Mouse (Mus musculus): ENCODE measurements around the gene Slc31a1. TPM values are rescaled to one million over a fixed set of nuclear protein-coding genes. Genes with fewer than 3 reads are reported as not detected.

Gene Slc31a1
- total RNA-seq, 2 experiments from 2014 or later, result 13.0 to 14.4 TPM

DNA sequence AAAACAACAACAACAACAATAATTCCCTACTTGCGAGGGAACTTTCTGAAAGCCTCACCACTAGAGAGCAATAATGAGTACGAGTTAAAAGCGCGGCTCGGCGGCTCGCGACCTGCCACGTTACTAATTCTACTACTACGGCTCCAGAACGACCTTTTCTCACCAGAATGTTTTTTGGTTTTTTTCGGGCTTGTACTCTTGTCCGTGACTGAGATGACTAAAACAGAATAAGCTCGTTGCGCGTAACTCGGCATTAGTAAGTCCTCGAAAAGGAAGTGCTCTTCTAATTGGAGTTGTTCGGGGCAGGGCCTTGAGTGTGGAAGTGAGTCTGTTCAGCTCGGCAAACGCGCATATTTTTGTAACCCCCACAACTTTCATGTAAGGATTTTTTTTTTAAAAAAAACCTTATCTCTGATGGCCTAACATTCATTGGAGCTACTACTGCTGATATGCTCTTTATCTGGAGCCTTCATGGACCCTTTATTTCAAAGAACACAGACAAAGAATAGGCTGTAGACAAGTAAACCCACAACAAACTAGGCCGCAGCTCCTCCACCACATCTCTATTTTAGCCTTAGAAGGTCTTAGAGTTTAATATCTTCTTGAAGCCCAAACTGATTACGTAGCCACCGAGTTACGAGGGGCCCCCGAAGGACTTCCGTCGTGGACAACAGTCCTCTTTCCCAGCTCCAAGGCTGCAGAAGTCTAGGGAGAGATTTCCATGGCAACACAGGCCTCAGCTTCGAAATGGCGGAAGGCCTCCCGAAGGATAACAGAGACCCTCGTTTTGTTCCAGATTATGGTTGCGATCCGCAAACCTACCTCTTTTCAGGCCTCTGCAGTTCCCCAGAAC, 47.4 kb downstream of the Slc31a1 start:
- peak; percentile 40 to 41 for DNase-seq

DNA sequence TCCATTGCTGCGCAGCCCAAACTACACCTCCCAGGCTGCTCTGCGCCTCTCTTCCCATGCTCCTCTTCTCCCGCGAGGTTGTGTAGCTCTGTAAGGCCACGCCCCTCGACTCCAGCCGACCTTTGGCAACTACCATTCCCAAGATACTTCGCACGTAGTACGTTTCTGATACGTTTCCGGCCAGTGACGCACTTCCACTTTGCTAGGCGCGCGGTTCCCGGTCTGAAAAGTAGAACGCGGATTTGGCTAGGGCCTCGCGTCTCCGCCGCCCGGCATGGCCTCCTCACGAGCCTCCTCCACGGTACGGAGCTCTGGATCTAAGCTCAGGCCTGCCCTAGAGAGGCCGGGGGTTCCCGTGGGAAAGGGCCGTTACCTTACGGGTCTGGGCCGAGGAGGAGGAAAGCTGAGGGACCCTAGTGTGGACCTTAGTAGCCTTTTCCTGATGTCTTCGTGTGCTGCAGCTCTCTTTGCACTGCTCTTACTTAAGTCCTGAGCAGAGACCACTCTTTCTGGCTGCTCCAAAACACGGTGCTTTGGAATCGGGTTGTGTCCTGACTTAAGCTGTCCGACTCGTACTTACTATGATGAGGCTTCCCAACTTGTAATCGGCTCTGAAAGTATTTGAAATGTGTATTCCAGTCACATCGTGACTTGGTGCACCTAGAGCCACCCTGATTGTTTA, 48.2 kb downstream of the Slc31a1 start, which contains the start of the genes Cdc26 and Prpf4:
Gene Cdc26 (minus strand): TSS at position 42 of the 682 bp plus-strand sequence.
Gene Prpf4 (plus strand): TSS at position 197 of the 682 bp plus-strand sequence.
- peak; percentile 96 to 97 for DNase-seq

DNA sequence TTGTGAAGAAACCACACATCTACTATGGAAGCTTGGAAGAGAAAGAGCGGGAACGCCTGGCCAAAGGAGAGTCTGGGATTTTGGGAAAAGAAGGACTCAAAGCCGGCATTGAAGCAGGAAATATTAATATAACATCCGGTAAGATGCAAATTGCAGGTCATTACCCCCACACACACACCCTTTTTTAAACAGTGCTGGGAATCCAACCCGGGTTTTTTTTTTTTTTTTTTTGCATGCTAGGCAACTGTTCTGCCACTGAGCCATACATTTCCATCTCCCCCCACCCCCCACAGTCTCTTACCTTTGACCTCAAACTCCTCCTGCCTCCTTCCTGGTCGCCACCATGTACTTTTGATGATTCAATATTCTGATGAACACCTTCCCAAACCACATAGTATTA, 49.1 kb downstream of the Slc31a1 start:
- no peak for DNase-seq

DNA sequence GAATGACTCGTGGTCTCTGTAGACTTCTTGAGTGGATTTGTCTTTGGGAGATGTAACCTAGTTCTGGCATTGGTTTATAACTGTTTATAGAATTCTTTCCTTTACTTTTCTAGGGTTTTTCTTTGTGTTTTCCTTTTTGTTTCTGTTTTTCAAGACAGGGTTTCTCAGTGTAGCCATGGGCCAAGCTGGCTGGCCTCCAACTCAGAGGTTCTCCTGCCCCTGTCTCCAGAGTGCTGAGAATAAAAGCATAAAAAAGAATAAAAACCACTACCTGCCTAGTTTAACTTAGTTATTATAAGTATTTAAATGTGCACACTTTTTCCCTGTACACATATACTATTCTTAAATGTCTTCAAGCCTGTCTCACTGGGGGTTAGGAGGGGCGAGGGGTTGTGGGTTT, 49.8 kb downstream of the Slc31a1 start:
- no peak for DNase-seq

DNA sequence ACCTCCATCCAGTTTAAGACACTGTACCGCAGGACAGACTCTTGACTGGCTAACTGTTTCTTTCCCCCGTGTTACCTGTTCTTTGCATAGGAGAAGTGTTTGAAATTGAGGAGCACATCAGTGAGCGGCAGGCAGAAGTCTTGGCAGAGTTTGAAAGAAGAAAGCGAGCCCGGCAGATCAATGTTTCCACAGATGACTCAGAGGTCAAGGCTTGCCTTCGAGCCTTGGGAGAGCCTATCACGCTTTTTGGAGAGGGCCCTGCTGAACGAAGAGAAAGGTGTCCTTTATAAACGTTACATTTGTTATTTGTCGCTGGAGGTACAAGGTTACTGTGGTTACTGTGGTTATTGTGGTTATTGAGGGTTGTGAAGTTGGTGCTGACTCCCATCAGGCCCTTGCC, 51.1 kb downstream of the Slc31a1 start:
- no peak for DNase-seq

DNA sequence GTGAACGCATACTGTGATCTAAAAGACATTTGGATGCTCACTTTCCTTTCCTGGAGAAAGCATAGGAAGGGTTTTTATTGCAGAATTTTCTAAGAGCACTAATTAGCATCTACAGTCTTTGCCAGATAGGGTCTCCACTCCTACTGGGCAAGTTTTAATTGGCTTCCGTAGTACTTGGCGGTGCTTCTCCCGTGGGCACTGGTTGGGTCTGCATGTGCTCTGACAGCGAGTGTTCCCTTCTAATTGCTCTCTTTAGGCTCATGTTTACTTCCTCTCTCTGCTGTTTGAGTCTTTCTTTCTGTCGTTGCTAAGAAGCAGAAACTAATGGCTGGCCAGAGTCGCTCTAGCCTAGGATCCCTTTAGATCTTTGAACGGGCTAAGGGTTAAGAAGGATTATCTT, 57.9 kb downstream of the Slc31a1 start:
- peak; percentile 26 to 36 for DNase-seq

DNA sequence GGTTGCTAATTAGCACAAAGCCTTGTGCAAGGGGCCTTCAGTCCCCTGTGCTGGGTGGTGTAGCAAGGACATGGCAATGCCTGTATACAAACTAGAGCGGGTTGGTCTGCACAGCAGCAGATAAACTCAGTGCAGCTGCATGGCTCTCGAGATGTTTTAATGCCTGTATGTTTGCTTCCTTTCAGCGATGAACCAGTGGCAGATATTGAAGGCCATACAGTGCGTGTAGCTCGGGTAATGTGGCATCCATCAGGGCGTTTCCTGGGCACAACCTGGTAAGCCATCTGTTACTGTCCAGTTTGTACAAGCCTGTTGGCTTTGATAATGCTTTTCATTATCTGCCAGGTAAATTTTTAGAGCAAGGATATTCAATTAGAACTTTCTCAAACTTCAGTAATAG, 58.6 kb downstream of the Slc31a1 start:
- no peak for DNase-seq

DNA sequence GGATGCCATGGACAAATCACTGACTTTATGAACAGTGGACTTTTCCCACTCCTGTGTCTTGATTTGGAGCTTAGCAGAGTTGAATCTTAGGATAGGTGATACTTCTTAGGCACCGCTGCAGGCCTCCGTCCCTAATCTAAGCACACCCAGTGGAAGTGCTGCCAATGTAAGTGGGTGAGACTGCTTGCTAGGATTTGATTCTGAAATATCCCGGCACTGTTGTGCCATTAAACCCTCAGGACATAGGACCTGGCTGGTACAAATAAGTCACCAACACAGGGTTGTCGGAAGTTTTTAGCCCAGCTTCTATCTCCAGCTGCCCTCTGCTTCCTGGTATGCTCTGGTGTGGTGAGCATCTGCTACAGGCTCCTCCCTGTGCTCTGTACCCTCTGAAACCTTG, 65.4 kb downstream of the Slc31a1 start:
- no peak for DNase-seq

DNA sequence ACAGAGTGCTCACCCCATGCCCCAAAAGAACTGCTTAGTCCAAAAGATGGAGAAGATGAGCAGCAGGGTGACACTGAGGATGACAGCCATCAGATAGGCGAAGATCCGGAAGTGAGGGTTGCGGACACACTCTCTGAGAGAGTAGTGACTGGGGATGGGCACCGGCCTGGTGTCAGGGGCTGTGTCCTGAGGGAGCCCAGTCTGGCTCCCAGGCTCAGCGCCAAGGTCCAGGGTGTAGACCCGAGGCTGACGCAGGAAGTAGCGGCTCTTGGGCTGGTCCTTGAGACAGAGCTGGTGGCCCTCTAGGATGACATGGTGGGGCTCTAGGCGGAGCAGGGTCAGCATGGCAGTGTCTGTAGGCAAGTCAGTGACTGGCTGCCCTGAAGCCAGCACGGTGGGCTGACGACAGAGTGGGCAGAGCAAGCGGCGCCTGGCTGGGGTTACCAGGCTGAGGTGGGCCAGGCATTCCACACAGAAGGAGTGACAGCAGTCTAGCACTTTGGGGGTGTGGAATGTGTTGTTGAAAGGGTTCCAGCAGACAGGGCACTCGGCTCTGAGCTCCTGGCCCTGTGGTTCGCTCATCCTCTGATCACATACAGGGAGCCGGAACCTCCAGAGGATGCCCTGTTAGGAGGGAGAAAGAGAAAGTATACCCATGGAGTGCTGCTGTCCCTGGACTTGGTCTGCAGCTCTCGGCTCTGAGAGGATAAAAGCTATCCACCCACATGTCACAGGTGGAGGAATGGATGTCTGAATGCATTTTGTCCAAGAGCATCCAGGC, 67.6 kb downstream of the Slc31a1 start:
- DNase-seq, result no peak

DNA sequence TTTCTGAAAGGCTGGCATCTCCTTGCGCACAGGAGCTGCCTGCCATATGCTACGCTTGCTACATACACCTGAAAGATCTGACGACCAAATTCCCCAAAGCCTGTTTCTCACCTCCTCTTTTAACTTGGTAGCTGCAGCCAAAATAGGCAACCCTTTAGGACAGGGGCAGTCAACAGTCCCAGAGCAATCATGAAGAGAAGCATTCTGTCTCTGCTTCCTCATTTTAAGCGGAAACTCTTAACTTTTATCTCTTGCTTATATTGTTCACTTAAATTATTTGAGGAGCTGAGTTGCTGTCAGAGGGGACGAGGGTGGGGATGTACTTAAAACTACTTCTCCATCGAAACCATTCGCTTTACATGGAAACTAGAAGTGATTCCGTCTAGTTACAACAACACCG, 69.1 kb downstream of the Slc31a1 start:
- no peak for DNase-seq

DNA sequence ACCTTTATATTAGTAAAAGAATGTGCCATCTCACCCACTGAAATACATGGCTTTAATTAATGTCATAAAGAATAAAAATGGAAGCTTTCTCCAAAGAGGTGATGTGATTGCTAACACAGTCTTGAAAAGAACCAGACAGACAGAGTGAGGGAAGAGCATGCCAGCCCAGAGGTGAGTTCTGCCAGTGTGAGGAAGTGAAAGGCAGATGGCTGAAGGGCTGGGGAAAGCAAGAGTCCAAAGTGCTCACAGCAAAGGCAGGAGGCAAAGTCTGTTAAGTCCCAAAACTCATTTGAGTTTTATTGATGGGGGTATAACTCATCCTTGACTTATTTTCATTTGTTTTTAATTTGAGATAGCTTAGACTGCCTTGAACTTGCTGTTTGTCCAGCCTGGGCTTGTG, 70.2 kb downstream of the Slc31a1 start:
- no peak for DNase-seq

DNA sequence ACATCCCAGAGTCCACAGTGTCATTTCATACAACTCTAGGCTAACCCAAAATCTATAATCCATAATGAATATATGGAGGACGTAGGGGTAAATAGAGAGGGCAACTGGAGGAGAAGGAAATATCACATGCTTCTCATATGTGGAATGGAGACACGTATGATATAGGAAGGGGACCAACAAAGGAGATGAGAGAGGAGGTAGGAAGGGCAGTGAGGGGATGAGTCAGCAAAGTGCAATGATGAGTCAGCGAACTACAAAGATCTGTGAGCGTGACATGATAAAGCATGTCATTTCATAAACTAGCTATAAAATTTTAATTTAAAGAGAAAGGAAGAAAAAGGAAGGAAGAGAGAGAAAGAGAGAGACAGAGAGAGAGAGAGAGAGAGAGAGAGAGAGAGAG, 71.0 kb downstream of the Slc31a1 start:
- DNase-seq, result no peak

DNA sequence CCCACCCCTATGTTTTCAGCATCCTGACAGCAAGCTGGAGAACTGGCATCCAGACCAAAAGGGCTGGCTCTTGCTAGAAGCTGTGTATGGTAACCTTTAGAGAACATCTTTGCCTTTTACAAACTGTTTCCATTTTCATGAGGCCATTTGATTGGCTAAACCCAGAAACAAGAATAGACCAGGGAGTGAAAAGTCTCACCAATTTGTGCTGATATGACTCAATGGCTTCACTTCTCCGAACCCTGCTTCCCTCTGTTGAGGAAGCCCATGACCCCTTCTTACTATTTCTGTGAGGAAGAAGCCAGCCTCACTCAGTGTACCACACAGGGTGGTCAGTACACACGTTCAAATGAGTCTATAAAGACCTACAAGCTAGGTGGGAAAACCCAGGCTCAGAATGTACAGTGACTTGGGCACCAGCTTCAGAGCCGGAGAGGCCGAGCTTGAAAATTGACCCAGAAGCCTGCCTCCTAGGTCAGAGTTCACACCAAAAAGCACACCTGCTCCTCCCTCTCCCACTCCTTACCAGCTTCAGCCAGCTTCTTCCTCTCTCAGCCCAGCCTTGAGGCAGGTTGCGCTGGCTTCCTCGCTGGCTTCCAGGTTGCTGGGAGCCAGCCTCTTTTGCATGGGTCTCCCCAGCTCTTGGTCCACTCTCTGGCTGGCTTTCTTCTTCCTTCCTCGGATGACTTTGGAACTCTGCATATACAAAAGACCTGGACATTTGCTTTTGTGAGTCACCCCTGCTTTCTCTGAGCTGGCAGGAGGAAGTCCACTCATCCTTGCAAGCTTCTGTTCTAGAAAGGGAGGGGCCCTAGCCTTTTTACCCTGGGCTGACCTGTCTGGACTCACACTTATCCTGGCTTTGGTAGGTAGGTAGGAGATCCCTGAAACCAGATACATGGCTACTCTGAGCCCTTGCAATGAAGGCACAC, 73.7 kb downstream of the Slc31a1 start:
- no peak for DNase-seq

DNA sequence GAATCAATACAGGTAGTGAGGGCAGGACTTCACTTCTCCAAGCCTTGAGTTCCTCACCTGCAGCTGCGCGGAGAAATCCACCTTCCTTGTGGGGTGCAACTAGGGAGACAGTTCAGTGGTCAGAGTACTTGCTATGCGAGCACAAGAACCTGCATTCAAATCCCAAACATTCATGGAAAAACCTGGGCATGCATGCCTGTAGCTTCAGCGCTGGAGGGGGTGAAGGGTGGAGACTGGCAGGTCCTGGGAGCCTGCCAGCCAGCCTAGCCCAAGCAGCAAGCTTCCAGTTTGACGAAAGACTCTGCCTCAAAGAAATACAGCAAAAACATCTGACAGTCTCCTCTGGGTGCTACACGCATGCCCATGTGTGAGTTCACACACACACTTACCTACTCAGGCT, 74.6 kb downstream of the Slc31a1 start, which contains the start of gene Rnf183:
Gene Rnf183 (minus strand): TSS at position 172 of the 400 bp plus-strand sequence.
- DNase-seq, result no peak

DNA sequence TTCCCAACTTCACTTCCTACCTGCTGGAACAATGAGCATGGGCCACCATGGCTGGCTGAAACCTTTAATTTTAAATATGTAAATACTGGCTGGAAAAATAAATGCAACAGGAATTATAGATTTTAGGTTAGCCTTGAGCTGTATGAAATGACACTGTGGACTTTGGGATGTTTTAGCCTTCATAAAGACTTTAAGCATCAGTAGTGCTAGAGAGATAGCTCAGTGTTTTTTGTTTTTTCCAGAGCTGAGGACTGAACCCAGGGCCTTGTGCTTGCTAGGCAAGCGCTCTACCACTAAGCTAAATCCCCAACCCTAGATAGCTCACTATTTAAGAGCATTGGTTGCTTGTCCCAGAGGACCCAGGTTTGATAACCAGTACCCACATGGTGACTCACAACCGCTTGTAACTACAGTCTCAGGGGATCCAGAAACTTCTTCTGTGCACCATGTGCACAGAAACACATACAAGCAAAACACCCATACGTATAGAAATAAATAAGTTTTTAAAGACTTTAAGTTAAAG, 76.8 kb downstream of the Slc31a1 start:
- DNase-seq, result no peak

DNA sequence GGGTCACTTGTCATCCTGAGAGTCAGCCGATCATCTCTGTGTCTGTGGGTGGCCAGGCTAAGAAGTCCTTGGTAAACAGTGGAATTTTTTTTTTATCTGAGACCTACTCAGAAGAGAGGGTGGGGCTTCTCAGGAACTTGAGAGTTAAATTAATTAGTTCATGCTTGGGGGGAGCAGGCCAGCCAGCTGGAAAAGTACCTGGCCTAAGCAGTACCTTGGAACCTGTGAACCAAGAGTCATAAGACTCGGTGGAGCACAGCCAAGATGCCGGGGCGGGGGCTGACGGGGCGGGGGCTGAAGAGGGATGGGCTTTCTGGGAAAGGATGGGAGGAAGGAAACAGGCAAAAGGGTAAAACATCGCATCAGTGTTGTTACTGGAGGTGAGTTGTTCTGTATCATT, 77.3 kb downstream of the Slc31a1 start:
- DNase-seq, result no peak

DNA sequence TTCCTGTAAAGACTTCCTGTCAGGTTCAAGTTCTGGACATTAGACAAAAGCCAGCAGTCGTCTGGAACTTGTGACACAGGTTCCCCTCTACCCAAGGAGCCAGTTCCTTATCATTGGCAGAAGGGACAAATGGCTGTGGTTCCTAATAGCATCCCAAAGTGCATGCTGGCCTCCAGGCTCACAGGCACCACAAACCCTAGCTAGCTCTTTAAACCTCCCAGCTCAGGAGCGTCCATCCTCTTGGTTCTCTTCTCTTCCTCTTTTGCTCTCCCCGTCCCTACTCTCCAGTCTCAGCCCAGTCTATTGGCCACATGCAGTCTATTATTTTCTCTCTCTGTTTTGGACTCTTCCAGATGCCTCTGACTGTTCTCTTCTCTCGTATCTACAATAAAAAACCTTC, 79.3 kb downstream of the Slc31a1 start:
- no peak for DNase-seq

DNA sequence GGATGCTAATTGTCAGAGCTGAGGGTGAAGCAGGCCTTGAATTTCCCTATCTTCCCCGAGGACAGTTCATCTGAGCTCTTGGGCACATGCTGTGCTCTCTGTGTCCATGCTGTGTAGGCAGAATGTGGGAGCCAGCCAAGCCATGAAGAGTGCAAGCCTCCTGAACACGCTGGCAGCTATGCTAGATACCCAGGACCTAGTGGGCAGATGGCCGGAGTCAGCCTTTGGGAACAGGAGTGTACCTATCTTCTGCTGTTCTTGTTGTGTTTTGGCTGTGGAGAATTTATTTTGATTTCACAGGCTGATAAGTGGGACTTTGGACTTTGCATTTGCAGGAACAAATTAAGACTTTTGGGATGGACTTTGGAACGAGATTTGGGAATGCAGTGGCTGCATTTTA, 80.0 kb downstream of the Slc31a1 start:
- DNase-seq, result no peak

DNA sequence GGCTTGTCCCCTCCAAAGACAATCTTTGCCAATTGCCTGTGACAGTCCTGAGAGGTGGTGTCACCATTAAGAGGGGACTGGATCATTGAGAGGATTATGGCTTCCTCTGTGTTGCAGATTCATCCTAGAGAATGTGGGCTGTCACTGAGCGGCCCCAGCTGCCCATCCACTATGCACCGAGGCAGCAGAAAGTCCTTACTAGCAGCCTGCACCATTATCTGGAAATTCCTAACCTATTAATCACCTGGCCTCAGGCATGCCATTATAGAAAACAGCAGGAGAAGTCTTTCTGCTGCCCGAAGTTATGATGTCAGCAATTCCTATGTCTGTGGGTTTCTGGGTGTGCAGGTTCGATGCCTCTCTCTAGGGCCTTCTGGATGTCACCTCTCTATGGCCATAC, 80.5 kb downstream of the Slc31a1 start:
- DNase-seq, result no peak
